Mouse (Mus musculus): Measurements from ENCODE around the gene Elane. TPM values are rescaled to one million over a fixed set of nuclear protein-coding genes. Genes with fewer than 3 reads are reported as not detected.

Elane gene
- polyA plus RNA-seq, 1 experiment, result not detected

DNA sequence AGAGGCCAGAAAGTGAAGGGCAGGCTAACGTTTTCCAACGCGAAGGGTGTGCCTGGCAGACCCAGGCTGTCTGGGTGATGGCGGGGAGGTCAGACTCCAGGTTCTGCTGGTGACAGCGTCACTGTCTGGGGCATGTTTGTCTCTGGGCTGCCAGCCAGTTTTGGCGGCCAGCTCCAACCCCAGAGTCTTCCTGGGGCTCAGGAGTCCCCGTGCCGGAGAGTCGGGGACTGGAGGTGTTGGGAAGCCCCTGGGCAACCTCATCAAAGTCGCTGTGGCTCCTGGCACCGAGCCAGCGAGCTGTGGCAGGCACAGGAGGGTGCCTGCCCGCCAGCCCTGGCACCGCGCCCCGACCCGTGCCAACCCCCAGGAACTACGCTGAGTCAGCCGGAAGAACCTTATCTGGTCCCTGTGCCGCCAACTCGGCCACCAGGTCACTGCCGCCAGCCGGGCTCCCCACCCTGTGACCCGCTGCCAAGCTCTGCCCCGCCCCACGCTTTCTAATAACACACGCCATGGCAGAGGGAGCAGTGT lies 50.9 kb downstream of the Elane start:
- no peaks in the 10 kb centered on the region for H3K27me3 ChIP-seq (ENCODE audit: control insufficient read depth, insufficient read depth, low read length, poor library complexity, severe bottlenecking)
- H3K4me1 ChIP-seq (ENCODE audit: control insufficient read depth, insufficient read depth, low read length), result no peaks in the 10 kb centered on the region
- no peaks in the 10 kb centered on the region for H3K36me3 ChIP-seq (ENCODE audit: control insufficient read depth, insufficient read depth, low read length, poor library complexity, severe bottlenecking)
- no peaks in the 10 kb centered on the region for H3K9me3 ChIP-seq (replicated peaks; ENCODE audit: control insufficient read depth, insufficient read depth, low read length, poor library complexity, severe bottlenecking)
- H3K9ac ChIP-seq (ENCODE audit: low read depth, poor library complexity, severe bottlenecking), result no peak overlapping the region
- TF ChIP-seq POLR2A (IDR thresholded peaks at IDR 0.05; ENCODE audit: insufficient read depth, low read length) (no peak), EP300 (IDR thresholded peaks at IDR 0.05; ENCODE audit: insufficient read depth, low read depth, low read length) (no peak), CTCF (IDR thresholded peaks at IDR 0.05; ENCODE audit: low read depth, low read length) (no peak)
- H3K4me3 ChIP-seq (ENCODE audit: low read depth, low read length), result no peak overlapping the region
- no peak overlapping the region for H3K27ac ChIP-seq (ENCODE audit: insufficient read depth, low read length)

Other genes starting within 250 kb of the Elane start
- gene Shc2, start 248.3 kb upstream of the Elane start, polyA plus RNA-seq (2011; ENCODE audit: insufficient read depth, insufficient read length, low read depth, missing spikeins), result 4.6 and 4.7 TPM in 2 replicates
- gene Odf3l2, start 240.5 kb upstream of the Elane start, polyA plus RNA-seq (2011; ENCODE audit: insufficient read depth, insufficient read length, low read depth, missing spikeins), result not detected in 2 replicates
- gene Madcam1, start 221.7 kb upstream of the Elane start, polyA plus RNA-seq (2011; ENCODE audit: insufficient read depth, insufficient read length, low read depth, missing spikeins), result 1.9 and 2.6 TPM in 2 replicates
- gene Tpgs1, start 216.9 kb upstream of the Elane start, polyA plus RNA-seq (2011; ENCODE audit: insufficient read depth, insufficient read length, low read depth, missing spikeins), result 11.3 and 14.5 TPM in 2 replicates
- gene Cdc34, start 204.1 kb upstream of the Elane start, polyA plus RNA-seq (2011; ENCODE audit: insufficient read depth, insufficient read length, low read depth, missing spikeins), result 299 and 319 TPM in 2 replicates
- 2.8 and 3.6 TPM in 2 replicates for gene Gzmm, start 197.2 kb upstream of the Elane start, polyA plus RNA-seq (2011; ENCODE audit: insufficient read depth, insufficient read length, low read depth, missing spikeins)
- gene Bsg, start 181.8 kb upstream of the Elane start, polyA plus RNA-seq (2011; ENCODE audit: insufficient read depth, insufficient read length, low read depth, missing spikeins), result 445 and 449 TPM in 2 replicates
- 7.3 and 8.4 TPM in 2 replicates for gene Hcn2, start 169.6 kb upstream of the Elane start, polyA plus RNA-seq (2011; ENCODE audit: insufficient read depth, insufficient read length, low read depth, missing spikeins)
- 21.9 and 23.0 TPM in 2 replicates for gene Polrmt, start 139.7 kb upstream of the Elane start, polyA plus RNA-seq (2011; ENCODE audit: insufficient read depth, insufficient read length, low read depth, missing spikeins)
- gene Fgf22, start 131.2 kb upstream of the Elane start, polyA plus RNA-seq (2011; ENCODE audit: insufficient read depth, insufficient read length, low read depth, missing spikeins), result 1.0 and 1.2 TPM in 2 replicates
- gene Rnf126, start 119.3 kb upstream of the Elane start, polyA plus RNA-seq (2011; ENCODE audit: insufficient read depth, insufficient read length, low read depth, missing spikeins), result 49.6 and 61.5 TPM in 2 replicates
- 7.7 TPM in 2 replicates for gene Fstl3, start 109.0 kb upstream of the Elane start, polyA plus RNA-seq (2011; ENCODE audit: insufficient read depth, insufficient read length, low read depth, missing spikeins)
- gene Prss57, start 95.3 kb upstream of the Elane start, polyA plus RNA-seq (2011; ENCODE audit: insufficient read depth, insufficient read length, low read depth, missing spikeins), result not detected in 2 replicates
- 53.3 and 53.7 TPM in 2 replicates for gene Palm, start 92.7 kb upstream of the Elane start, polyA plus RNA-seq (2011; ENCODE audit: insufficient read depth, insufficient read length, low read depth, missing spikeins)
- 4.0 and 6.4 TPM in 2 replicates for gene Misp, start 65.3 kb upstream of the Elane start, polyA plus RNA-seq (2011; ENCODE audit: insufficient read depth, insufficient read length, low read depth, missing spikeins)
- gene Ptbp1, start 31.8 kb upstream of the Elane start, polyA plus RNA-seq (2011; ENCODE audit: insufficient read depth, insufficient read length, low read depth, missing spikeins), result 628 and 695 TPM in 2 replicates
- gene Prtn3, start 11.8 kb upstream of the Elane start, polyA plus RNA-seq (2011; ENCODE audit: insufficient read depth, insufficient read length, low read depth, missing spikeins), result 8.7 and 13.1 TPM in 2 replicates
- 6.4 and 8.3 TPM in 2 replicates for gene Plppr3, start 11.6 kb upstream of the Elane start, polyA plus RNA-seq (2011; ENCODE audit: insufficient read depth, insufficient read length, low read depth, missing spikeins)
- gene Cfd, start 4.6 kb downstream of the Elane start, polyA plus RNA-seq (2011; ENCODE audit: insufficient read depth, insufficient read length, low read depth, missing spikeins), result not detected in 2 replicates
- 17.4 and 17.5 TPM in 2 replicates for gene Med16, start 22.7 kb downstream of the Elane start, polyA plus RNA-seq (2011; ENCODE audit: insufficient read depth, insufficient read length, low read depth, missing spikeins)
- not detected in 2 replicates for gene Gm26602, start 24.6 kb downstream of the Elane start, polyA plus RNA-seq (2011; ENCODE audit: insufficient read depth, insufficient read length, low read depth, missing spikeins)
- gene Kiss1r, start 30.7 kb downstream of the Elane start, polyA plus RNA-seq (2011; ENCODE audit: insufficient read depth, insufficient read length, low read depth, missing spikeins), result 0.25 and 1.2 TPM in 2 replicates
- 49.4 and 56.5 TPM in 2 replicates for gene R3hdm4, start 35.0 kb downstream of the Elane start, polyA plus RNA-seq (2011; ENCODE audit: insufficient read depth, insufficient read length, low read depth, missing spikeins)
- gene Arid3a, start 40.8 kb downstream of the Elane start, polyA plus RNA-seq (2011; ENCODE audit: insufficient read depth, insufficient read length, low read depth, missing spikeins), result 31.1 and 36.5 TPM in 2 replicates
- gene Wdr18, start 73.9 kb downstream of the Elane start, polyA plus RNA-seq (2011; ENCODE audit: insufficient read depth, insufficient read length, low read depth, missing spikeins), result 47.6 and 55.3 TPM in 2 replicates
- gene Grin3b, start 84.5 kb downstream of the Elane start, polyA plus RNA-seq (2011; ENCODE audit: insufficient read depth, insufficient read length, low read depth, missing spikeins), result not detected in 2 replicates
- gene Tmem259, start 98.1 kb downstream of the Elane start, polyA plus RNA-seq (2011; ENCODE audit: insufficient read depth, insufficient read length, low read depth, missing spikeins), result 54.6 and 61.1 TPM in 2 replicates
- gene Cnn2, start 102.3 kb downstream of the Elane start, polyA plus RNA-seq (2011; ENCODE audit: insufficient read depth, insufficient read length, low read depth, missing spikeins), result 156 and 164 TPM in 2 replicates
- 10.6 and 11.0 TPM in 2 replicates for gene Abca7, start 110.2 kb downstream of the Elane start, polyA plus RNA-seq (2011; ENCODE audit: insufficient read depth, insufficient read length, low read depth, missing spikeins)
- 6.5 and 6.9 TPM in 2 replicates for gene Arhgap45, start 130.4 kb downstream of the Elane start, polyA plus RNA-seq (2011; ENCODE audit: insufficient read depth, insufficient read length, low read depth, missing spikeins)
- 176 and 180 TPM in 2 replicates for gene Polr2e, start 153.5 kb downstream of the Elane start, polyA plus RNA-seq (2011; ENCODE audit: insufficient read depth, insufficient read length, low read depth, missing spikeins)
- 479 and 507 TPM in 2 replicates for gene Gpx4, start 160.9 kb downstream of the Elane start, polyA plus RNA-seq (2011; ENCODE audit: insufficient read depth, insufficient read length, low read depth, missing spikeins)
- 36.1 and 37.3 TPM in 2 replicates for gene Sbno2, start 219.3 kb downstream of the Elane start, polyA plus RNA-seq (2011; ENCODE audit: insufficient read depth, insufficient read length, low read depth, missing spikeins)
- 70.3 and 91.6 TPM in 2 replicates for gene Stk11, start 229.6 kb downstream of the Elane start, polyA plus RNA-seq (2011; ENCODE audit: insufficient read depth, insufficient read length, low read depth, missing spikeins)

All from ES-Bruce4 (cell line).